Mouse (Mus musculus) heart, adult 2 months (tissue): ENCODE measurements at regions not wholly inside any gene's neighbourhood (a gene's known extent, or its start where the extent isn't known, plus 50 kb on each side); places are given as distances from the start of the nearest gene placed in this dataset.

ENCODE experiments used
- DNase-seq, 2 experiments: peaks; one replicate each; pipeline ENCODE4 v3.0.0; 2021
- H3K27ac ChIP-seq: fragments of 200-600 bp; 2 replicates; pipeline ENCODE4 v1.8.1; 2022
- H3K27me3 ChIP-seq: fragments of 200-500 bp; 2 replicates; pipeline ENCODE4 v1.6.1; 2012; ENCODE audit warnings: mild to moderate bottlenecking, low read length, inconsistent platforms, mixed read lengths; ENCODE audit not compliant: control insufficient read depth, insufficient read depth
- H3K36me3 ChIP-seq: fragments of 200-500 bp; 2 replicates; pipeline ENCODE4 v1.6.1; 2012; ENCODE audit warnings: low read length, inconsistent platforms; ENCODE audit not compliant: control insufficient read depth, insufficient read depth
- H3K4me1 ChIP-seq: fragments of 200-500 bp; 2 replicates; pipeline ENCODE4 v1.6.1; 2011; ENCODE audit warnings: low read length; ENCODE audit not compliant: control insufficient read depth, insufficient read depth
- H3K4me3 ChIP-seq: fragments of 200-600 bp; 2 replicates; pipeline ENCODE4 v1.8.1; 2022
- H3K79me2 ChIP-seq: fragments of 200-500 bp; replicated peaks from 2 replicates; pipeline ENCODE4 v1.6.1; 2012; ENCODE audit warnings: mild to moderate bottlenecking, inconsistent platforms, low read length, moderate library complexity, mixed read lengths; ENCODE audit not compliant: control insufficient read depth, insufficient read depth
- H3K9ac ChIP-seq: fragments of 200-500 bp; 2 replicates; pipeline ENCODE4 v1.6.1; 2012; ENCODE audit warnings: low read depth, mild to moderate bottlenecking, control low read depth, inconsistent platforms, low read length, mixed read lengths
- CTCF ChIP-seq: fragments of 200-600 bp; IDR thresholded peaks from 2 replicates; pipeline ENCODE4 v1.8.1; 2022; ENCODE audit warnings: antibody characterized with exemption, mild to moderate bottlenecking, moderate library complexity
- EP300 ChIP-seq: fragments of 200-500 bp; IDR thresholded peaks from 2 replicates; pipeline ENCODE4 v1.6.1; 2011; ENCODE audit warnings: low read depth, low read length, control low read depth; ENCODE audit not compliant: insufficient read depth
- POLR2A ChIP-seq: fragments of 200-500 bp; IDR thresholded peaks from 2 replicates; pipeline ENCODE4 v1.6.1; 2011; ENCODE audit warnings: mild to moderate bottlenecking, low read depth, low read length, control low read depth; ENCODE audit not compliant: insufficient read depth
- WGBS: fragments of 180-500 bp; shearing (Covaris S2); methylation state at CpG from one replicate; pipeline ENCODE4 v1.1.7; 2018; 5-methylcytosine and 5-hydroxymethylcytosine counted together
- intact Hi-C: fragments of 180-260 bp; cut with DNase I; formaldehyde crosslinking; loops from one replicate; pipeline ENCODE4 v1.15.1; 2025

DNA sequence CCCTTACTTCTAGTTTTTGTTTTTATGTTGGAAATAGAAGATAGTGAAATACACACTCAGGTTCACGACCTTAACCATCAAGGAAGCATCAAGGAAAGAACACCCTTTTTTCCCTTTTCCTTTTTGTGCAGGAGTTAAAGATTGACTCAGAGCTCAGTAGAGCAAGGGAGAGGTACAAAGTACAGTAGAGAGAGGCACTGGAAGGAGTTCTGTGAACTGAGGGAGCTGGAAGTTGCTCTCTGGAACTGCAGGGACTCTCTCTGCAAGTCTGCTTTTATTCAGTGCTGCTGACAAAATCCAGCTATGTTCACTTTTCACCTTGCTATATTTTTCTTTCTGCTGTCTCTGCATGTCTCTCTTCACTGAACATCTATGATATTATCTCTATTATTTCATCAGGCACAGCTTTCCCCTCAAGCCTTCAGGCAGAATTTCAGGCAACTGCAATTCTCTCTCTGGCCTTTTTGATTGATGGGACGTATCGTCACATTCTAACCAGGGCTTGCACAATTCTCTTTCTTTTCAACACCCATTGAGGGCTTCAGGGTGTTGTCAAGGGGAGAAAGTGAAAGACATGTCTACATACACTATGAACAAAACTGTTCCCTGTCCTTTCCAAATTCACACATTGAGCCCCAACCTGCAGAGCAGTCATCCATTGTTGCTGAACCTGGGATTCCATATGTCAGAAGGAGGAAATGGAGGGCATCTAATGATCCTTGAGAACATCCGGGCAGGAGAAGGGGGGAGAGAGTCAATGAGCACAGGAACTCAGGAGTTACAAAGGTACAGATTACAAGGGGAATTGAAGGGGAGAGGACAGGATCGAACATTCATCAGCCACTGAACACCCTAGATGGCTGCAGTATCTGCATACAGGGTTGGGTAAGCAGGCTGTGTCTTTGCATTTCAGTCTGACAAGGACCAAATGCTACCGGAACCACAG lies 228.9 kb downstream of the Kif20b start:
- TF ChIP-seq POLR2A, result no peak
- no peak for TF ChIP-seq EP300
- TF ChIP-seq CTCF, result no peak
- 54% methylated on average over 6 of the region's 6 CpGs for WGBS
- Histone ChIP-seq H3K36me3 (no peaks in the 10 kb centered on the region), H3K4me3 (no peak overlapping the region), H3K27ac (no peak overlapping the region), H3K9ac (no peak overlapping the region), H3K79me2 (no peaks in the 10 kb centered on the region), H3K4me1 (no peaks in the 10 kb centered on the region), H3K27me3 (no peaks in the 10 kb centered on the region)
- intact Hi-C loops, result no loop called here
- no peak for DNase-seq

DNA sequence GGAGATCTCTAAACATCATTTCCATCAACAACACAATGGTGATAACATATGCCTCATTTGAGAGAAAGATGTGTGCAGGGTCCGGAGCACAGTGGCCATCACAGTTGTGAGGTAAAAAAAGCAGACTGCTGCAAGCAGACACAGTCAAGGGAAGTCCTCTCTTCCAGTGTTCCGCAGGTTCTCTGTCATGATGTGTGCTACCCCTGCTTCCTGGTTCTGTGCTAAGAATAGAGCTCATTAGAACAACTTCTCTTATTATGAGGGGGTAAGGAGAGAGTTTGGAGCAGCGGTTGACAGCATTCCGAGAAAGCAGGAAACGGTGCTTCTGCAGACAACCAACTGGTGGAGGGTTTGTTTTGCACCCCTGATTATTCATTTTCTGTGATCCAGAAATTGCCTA lies 229.7 kb downstream of the Kif20b start:
- WGBS, result 30% methylated on average over 5 of the region's 5 CpGs

DNA sequence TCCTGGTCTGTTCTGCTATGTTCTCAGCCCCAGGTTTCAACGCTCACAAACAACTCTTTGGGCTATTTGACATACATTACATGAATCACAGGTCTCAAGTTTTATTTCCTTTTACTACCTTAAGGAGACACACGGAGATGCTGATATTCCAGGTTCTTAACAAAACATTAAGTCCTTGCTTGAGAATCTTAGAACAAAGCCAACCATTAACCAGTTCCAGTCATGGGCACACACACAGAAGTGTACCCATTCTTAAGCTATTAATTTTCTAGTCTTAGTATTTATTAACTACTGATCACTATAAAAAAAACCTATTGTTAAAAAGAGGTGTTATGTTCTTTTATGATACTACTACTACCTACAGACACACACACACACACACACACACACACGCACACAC lies 235.7 kb downstream of the Kif20b start:
- no peak for DNase-seq
- Histone ChIP-seq H3K79me2 (no peaks in the 10 kb centered on the region), H3K27ac (no peak overlapping the region), H3K27me3 (no peaks in the 10 kb centered on the region), H3K4me3 (no peak overlapping the region), H3K36me3 (no peaks in the 10 kb centered on the region), H3K4me1 (no peaks in the 10 kb centered on the region), H3K9ac (no peak overlapping the region)
- WGBS, result 79% methylated on average over 3 of the region's 3 CpGs
- intact Hi-C loops, result no loop called here
- TF ChIP-seq POLR2A (no peak), EP300 (no peak)

More for the DNA sequence above, 229.7 kb downstream of the Kif20b start:
- Histone ChIP-seq H3K9ac (no peak overlapping the region), H3K36me3 (no peaks in the 10 kb centered on the region), H3K27me3 (no peaks in the 10 kb centered on the region), H3K4me1 (no peaks in the 10 kb centered on the region), H3K4me3 (no peak overlapping the region), H3K79me2 (no peaks in the 10 kb centered on the region), H3K27ac (no peak overlapping the region)
- intact Hi-C loops, result no loop called here
- DNase-seq, result no peak
- TF ChIP-seq EP300, result no peak
- TF ChIP-seq CTCF, result no peak
- no peak for TF ChIP-seq POLR2A

DNA sequence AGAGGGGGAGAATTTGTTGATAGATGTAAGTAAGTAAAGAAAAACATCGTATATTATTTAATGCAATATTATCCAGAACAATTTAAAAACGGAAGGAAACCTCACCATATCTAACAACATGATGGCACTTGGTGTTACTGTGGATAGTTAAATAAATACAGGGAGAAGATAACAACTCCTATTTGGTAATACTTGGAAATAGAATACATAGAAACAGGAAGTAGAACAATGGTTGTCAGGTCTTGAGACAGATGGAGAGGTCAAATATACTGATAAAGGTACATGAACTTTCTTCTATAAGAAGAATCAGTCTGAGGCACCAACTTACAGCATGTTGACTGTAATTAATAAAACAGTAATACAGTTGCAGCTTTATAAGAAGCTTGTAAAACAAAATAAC lies 242.6 kb downstream of the Kif20b start:
- Histone ChIP-seq H3K36me3 (no peaks in the 10 kb centered on the region), H3K4me1 (no peaks in the 10 kb centered on the region), H3K27ac (no peak overlapping the region), H3K4me3 (no peak overlapping the region), H3K79me2 (no peaks in the 10 kb centered on the region), H3K27me3 (no peaks in the 10 kb centered on the region), H3K9ac (no peak overlapping the region)
- TF ChIP-seq POLR2A, result no peak
- no peak for TF ChIP-seq CTCF
- no peak for TF ChIP-seq EP300
- no peak for DNase-seq
- intact Hi-C loops, result no loop called here
- WGBS, result 34% methylated on average over 2 of the region's 2 CpGs

DNA sequence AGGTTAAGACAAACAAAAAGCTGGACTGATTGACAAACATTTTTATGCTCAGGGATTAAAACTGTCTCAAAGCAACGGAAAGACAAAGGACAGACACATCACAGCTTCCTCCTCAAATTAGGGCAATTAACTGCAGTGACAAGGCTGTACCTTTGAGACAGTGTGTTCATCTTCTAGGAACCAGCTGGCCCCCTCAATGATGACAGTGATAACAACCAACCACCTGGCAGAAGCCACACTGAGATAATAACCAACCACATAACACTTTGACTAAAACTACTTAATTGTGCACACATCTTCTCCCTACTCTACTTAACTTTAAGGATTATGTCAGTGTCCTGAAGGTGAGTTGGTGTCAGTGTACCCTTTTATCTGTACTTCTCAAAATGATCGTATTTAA lies 248.4 kb downstream of the Kif20b start:
- H3K36me3 ChIP-seq, result no peaks in the 10 kb centered on the region
- WGBS, result 64% methylated on average over 2 of the region's 2 CpGs
- no peaks in the 10 kb centered on the region for H3K27me3 ChIP-seq
- H3K4me1 ChIP-seq, result no peaks in the 10 kb centered on the region
- no peak overlapping the region for H3K4me3 ChIP-seq
- no peak for TF ChIP-seq EP300
- TF ChIP-seq CTCF, result no peak
- TF ChIP-seq POLR2A, result no peak
- intact Hi-C loops, result no loop called here
- no peak overlapping the region for H3K9ac ChIP-seq
- H3K79me2 ChIP-seq, result no peaks in the 10 kb centered on the region
- no peak for DNase-seq
- no peak overlapping the region for H3K27ac ChIP-seq

DNA sequence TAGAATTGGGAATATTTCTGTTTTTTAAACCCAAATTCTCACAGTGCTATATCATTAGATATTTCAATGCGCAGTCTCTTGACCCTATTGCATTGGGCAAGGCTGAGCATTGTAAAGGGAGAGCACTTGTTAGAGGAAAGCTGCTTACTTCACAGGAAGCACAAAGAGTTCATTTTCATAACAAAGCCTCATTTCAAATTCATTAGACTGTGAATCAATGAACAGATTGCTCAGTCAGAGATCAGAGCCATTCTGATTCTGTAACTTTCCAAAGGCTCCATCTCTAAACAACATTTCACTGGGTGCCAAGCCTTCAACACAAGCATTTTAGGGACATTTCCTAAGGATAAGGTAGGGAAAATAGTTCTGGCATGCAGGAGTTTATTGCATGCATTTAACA lies 257.9 kb downstream of the Kif20b start:
- H3K9ac ChIP-seq, result no peak overlapping the region
- H3K27me3 ChIP-seq, result no peaks in the 10 kb centered on the region
- H3K4me3 ChIP-seq, result no peak overlapping the region
- H3K4me1 ChIP-seq, result no peaks in the 10 kb centered on the region
- H3K79me2 ChIP-seq, result no peaks in the 10 kb centered on the region
- H3K36me3 ChIP-seq, result no peaks in the 10 kb centered on the region
- no peak for TF ChIP-seq EP300
- no peak for TF ChIP-seq CTCF
- no peak for TF ChIP-seq POLR2A
- 97% methylated on average over 1 of the region's 1 CpGs for WGBS
- no peak overlapping the region for H3K27ac ChIP-seq
- DNase-seq, result no peak
- intact Hi-C loops, result no loop called here
